Mouse (Mus musculus): Measurements from ENCODE around the gene Wif1.

Wif1 gene

GRCm38 (mm10) chr10:121033826-121034568, at the start of gene Wif1:
TSS of gene Wif1 (plus strand) at chr10:121033960.
- DNase-seq = peak; percentile 66 to 83

GRCm38 (mm10) chr10:121002135-121002534, 31.6 kb upstream of the Wif1 start:
- DNase-seq = no peak

DNA sequence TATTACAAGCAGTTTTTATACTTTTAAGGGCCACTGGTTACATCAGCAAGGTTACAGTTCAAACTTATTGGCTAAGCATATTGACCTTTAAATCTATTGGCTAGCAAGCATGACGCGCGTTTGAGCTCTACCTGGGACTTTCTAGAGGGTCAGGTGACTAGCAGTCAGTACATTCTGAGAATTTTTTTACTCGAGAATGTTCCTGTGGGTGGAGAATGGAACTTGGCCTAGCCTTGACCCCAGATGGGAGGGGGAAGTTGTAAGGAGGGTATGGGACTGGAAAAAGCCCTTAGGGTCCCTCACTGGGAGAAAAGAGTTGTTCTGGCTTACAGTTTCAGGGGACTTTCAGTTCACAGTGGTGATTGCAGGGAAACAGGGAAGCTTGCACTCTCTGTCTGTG, 22.3 kb upstream of the Wif1 start:
- DNase-seq = no peak

DNA sequence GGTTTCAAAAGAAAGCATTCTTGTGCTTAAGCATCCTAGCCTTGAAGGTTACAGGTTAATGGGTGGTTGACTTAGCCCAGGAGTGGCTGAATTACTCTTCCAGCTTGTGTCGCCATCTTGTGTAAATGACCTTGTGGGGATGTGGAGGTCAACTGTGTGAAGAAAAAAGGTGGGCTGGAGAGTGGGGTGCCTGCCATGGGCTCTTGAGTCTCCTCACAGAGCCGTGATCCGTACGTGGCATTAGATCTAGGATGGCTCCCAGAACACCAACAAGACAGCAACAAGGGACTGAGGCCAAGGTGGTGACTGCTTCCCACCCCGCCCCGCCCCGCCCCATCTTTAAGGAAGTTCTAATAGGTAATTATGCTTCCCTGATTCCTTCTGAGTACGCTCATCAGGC, 17.5 kb upstream of the Wif1 start:
- DNase-seq = no peak

GRCm38 (mm10) chr10:121016711-121017503, 16.9 kb upstream of the Wif1 start:
- DNase-seq = no peak

- no peak for DNase-seq
Observed at GRCm38 (mm10) chr10:121022951-121023350, 10.8 kb upstream of the Wif1 start.

DNA sequence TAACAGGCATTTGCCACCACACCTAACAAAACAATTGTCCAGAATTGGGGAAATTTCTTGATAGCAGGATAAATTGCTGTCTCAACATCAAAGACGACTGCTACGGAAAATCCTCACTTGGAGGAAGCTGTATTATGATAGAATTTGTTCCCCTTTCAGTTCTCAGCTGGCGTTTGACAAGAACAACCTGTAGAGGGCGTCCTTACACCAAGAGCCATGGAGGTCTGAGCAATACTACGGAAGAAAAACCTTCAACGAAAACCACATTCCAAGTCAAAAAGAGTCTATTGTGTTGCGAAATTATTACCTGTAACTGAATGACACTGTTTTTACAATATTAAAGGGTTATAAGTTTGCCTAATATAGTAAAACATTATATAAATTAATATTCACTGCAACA, 2.0 kb upstream of the Wif1 start:
- DNase-seq = peak in 1 of 2 experiments; percentile 11

DNA sequence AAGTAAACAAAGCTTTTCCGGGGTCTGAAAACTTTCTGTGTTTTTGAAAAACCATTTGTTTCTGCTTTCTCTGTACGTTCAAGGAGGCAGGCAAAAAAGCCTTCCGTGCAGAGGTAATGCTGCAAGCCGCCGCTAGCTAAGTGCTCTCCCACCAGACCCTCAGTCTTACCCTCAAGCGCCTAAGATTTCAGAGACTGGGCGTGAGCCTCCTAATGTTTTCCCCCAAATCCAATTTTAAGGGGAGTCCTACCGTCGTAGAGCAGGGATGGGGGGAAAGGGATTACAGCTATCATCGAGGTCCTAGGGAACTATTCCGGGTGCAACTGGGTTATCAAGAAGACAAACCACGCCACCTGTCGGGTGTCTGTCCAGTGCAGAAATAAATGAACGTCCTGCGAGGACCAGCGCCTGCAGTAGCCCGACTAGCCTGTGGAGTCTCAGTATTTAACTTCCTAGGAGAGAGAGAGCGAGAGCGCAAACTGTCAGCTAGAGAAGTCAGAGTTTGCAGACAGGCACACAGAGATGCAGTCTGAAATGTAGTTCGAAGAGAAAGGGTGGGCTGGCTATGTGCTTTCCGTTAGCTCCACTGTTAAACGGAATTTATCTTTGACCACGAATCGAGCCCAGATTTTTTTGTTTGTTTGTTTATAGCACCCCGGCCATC, 500 bp upstream of the Wif1 start:
- peak; percentile 69 to 73 for DNase-seq

GRCm38 (mm10) chr10:121034569-121034947, 798 bp downstream of the Wif1 start:
- DNase-seq = no peak

DNA sequence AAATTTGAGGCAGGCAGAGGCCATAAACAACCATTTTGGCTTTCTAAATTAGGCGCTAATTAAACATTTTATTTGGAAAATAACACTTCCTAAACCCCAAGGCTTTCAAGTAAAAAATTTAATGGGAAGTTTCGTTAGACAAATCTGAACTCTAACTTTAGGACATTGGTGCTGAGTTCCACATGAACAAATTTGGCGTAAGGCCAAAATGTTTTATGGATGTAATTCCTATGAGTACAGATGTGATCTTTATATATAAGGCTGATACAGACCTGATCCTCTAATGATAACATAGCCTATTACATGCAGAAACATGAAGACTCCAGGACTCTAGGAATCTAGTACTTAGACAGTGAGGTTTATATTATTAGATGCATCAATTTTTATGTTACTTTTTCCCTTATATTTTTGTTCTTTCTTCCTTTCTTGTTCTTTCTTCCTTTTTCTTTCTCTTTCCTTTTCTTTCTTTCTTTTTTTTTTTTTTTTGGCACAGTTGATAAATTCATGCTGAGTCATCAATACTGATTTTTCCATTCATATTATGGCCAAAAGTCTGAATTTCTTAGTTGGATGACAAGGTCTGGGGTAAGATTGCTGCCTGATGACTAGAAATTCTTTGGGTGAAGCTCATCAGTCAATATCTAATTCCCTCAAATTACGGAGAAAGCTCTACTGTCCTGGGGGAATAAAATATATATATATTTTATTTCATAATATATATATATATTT, 5.0 kb downstream of the Wif1 start:
- no peak for DNase-seq

- DNase-seq = no peak
Observed at GRCm38 (mm10) chr10:121040911-121041310, 7.2 kb downstream of the Wif1 start.

- no peak for DNase-seq
Observed at GRCm38 (mm10) chr10:121047440-121047839, 13.7 kb downstream of the Wif1 start.

DNA sequence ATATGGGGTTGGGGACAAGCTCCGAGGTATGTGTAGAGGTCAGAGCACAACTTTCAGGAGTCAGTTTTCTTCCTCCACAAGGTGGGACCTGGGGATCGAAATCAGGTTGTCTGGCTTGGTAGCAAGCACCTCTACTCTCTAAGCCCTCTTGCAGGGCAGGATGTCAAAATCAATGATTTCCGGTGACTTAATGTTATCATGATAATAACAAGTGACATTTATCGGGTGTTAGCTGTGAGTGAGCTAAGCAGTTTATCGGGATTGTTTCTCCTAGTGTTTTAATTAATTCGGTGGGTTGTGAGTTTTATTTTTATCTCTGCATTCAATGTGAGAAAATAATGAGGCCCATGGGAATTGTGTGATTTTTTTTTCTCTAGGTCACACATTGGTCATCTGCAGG, 18.3 kb downstream of the Wif1 start:
- DNase-seq = no peak

- peak; percentile 10 to 27 for DNase-seq
Observed at GRCm38 (mm10) chr10:121055452-121056188, 21.9 kb downstream of the Wif1 start.

GRCm38 (mm10) chr10:121056823-121057222, 23.1 kb downstream of the Wif1 start:
- DNase-seq = no peak

DNA sequence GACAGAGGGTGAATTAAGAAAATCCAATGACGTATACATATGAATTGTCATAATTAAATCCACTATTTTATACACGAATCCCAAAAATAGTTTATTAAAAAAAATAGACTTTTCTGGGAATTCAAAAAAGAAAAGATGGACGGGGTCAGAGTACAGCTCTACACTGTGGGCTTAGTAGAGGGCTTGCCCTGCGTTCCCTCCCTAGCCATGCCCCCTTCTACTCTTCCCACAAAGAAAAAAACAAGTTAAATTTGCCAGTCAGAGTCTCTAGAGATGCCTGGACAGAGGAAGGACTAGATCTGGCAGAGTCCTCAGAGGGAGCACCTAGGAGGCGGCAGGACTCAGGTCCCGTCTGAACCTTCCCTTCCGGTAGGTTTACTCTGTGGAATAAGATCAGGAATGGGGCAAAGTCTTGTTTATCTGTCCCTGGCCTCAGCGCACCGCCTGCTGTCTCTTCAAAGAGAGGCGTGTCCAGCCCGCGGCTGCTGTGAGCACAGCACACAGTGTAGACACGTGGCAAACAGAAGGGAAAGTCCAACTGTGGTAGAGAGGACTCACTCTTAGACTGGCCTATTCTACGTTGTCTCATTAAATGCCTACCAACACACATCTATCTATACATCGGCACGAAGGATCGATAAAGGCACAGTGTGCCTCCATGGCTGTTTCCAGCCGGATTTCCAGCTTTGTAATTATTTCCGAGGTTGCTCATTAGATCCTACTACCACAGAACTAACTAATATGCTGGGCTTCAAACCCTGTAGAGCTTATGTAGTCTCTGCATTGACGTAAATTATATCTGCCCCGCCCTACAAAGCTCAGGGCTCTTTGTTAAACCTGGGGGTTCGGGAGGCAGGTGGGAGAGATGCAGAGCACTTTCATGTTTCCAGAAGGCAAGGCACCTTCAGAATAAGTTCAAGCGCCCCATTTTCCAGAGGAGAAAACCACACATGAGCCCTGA, 25.6 kb downstream of the Wif1 start:
- DNase-seq = no peak

GRCm38 (mm10) chr10:121061336-121061835, 27.6 kb downstream of the Wif1 start:
- no peak for DNase-seq

DNA sequence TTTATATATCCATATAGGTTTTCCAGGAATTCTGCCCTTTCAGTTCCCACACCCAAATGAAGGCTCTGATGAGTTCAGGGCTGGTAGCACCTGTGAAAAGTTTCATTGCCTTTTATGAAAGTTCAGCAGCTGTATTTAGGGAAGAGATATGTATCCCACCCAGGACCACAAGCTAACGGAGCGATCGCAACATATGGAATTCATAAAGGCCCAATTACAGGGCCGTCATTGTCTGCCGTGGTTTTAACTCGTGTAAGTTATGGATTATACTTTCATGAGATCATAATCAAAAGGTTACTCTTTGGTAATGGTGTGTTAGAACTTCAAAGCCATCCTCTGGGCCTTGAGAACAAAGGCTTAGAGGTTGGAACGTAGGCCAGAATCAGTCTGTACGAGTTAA, 28.9 kb downstream of the Wif1 start:
- DNase-seq = no peak

DNA sequence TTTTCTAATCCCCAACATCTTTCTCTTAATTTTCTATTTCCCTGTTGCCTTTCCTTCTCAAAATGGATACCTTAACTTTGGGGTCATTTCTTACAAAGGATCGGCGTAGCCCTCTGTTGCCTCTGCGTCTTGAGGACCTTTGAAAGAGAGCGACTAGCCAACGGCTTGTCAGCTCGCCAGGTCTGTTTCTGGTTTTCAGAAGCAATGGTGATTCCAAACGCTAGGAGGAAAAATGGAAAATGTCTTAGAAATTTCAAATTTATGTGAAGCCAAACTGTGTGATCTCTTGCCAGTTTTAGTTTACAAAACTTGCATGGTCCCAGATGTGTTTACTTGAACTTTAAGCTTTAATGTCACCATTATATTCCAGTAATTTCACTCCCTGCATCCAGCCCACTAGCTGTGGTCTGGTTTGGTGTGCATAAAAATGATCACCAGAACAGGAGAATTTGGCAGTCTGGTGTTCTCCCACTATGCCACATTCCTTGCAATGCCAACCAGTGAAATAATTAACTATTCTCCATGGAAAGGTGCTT, 33.7 kb downstream of the Wif1 start:
- DNase-seq = no peak

DNA sequence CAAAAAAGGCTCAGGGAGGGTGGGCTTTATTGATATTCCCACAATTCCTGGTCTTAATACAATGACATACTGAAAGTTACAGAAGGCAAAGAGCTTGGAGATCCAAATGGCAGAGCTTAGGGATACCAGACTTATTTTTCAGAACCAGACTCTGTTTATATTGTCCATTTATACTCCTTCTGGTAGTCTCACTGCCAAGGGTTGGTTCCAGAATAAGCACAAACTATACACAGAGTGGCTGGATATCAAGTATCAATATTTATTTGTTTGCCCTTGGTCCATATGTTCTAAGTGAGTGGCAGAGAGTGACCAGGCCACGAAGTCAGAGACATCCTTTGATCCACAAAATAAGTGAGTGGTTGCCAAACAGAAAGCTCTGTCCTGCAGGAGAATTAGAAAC, 34.2 kb downstream of the Wif1 start:
- no peak for DNase-seq

GRCm38 (mm10) chr10:121070742-121071141, 37.0 kb downstream of the Wif1 start:
- no peak for DNase-seq

Data from cerebellum, adult 18-20 months (tissue).